Mouse (Mus musculus): ENCODE measurements around the gene Megf6. TPM values are rescaled to one million over a fixed set of nuclear protein-coding genes. Genes with fewer than 3 reads are reported as not detected.

The Megf6 gene
- polyA plus RNA-seq, 1 experiment = 3.8 TPM

- no peaks in the 10 kb centered on the region for H3K9me3 ChIP-seq (replicated peaks; ENCODE audit: control insufficient read depth, insufficient read depth, low read length, poor library complexity, severe bottlenecking)
- no peak overlapping the region for H3K4me3 ChIP-seq (ENCODE audit: low read depth, low read length)
- H3K27me3 ChIP-seq (ENCODE audit: control insufficient read depth, insufficient read depth, low read length, poor library complexity, severe bottlenecking) = no peaks in the 10 kb centered on the region
- H3K27ac ChIP-seq (ENCODE audit: insufficient read depth, low read length) = no peak overlapping the region
- no peaks in the 10 kb centered on the region for H3K4me1 ChIP-seq (ENCODE audit: control insufficient read depth, insufficient read depth, low read length)
- TF ChIP-seq EP300 (IDR thresholded peaks at IDR 0.05; ENCODE audit: insufficient read depth, low read depth, low read length) = no peak; the same call in 1 of the 2 replicates
- no peak for TF ChIP-seq CTCF (IDR thresholded peaks at IDR 0.05; ENCODE audit: low read depth, low read length)
- TF ChIP-seq POLR2A (IDR thresholded peaks at IDR 0.05; ENCODE audit: insufficient read depth, low read length) = no peak
- H3K9ac ChIP-seq (ENCODE audit: low read depth, poor library complexity, severe bottlenecking) = no peak overlapping the region
- no peaks in the 10 kb centered on the region for H3K36me3 ChIP-seq (ENCODE audit: control insufficient read depth, insufficient read depth, low read length, poor library complexity, severe bottlenecking)
Measured at GRCm38 (mm10) chr4:154269520-154269919, 99.0 kb downstream of the Megf6 start.

GRCm38 (mm10) chr4:154273000-154273399 lies 102.5 kb downstream of the Megf6 start:
- Histone ChIP-seq H3K27me3 (ENCODE audit: control insufficient read depth, insufficient read depth, low read length, poor library complexity, severe bottlenecking) (no peaks in the 10 kb centered on the region), H3K9me3 (replicated peaks; ENCODE audit: control insufficient read depth, insufficient read depth, low read length, poor library complexity, severe bottlenecking) (no peaks in the 10 kb centered on the region), H3K4me3 (ENCODE audit: low read depth, low read length) (no peak overlapping the region), H3K4me1 (ENCODE audit: control insufficient read depth, insufficient read depth, low read length) (no peaks in the 10 kb centered on the region), H3K9ac (ENCODE audit: low read depth, poor library complexity, severe bottlenecking) (no peak overlapping the region), H3K27ac (ENCODE audit: insufficient read depth, low read length) (no peak overlapping the region), H3K36me3 (ENCODE audit: control insufficient read depth, insufficient read depth, low read length, poor library complexity, severe bottlenecking) (no peaks in the 10 kb centered on the region)
- TF ChIP-seq POLR2A (IDR thresholded peaks at IDR 0.05; ENCODE audit: insufficient read depth, low read length) = no peak
- peak; percentile 70 for TF ChIP-seq CTCF (IDR thresholded peaks at IDR 0.05; ENCODE audit: low read depth, low read length)

GRCm38 (mm10) chr4:154279481-154279880 lies 109.0 kb downstream of the Megf6 start:
- Histone ChIP-seq H3K27ac (ENCODE audit: insufficient read depth, low read length) (no peak overlapping the region), H3K4me1 (ENCODE audit: control insufficient read depth, insufficient read depth, low read length) (no peaks in the 10 kb centered on the region), H3K27me3 (ENCODE audit: control insufficient read depth, insufficient read depth, low read length, poor library complexity, severe bottlenecking) (no peaks in the 10 kb centered on the region), H3K9ac (ENCODE audit: low read depth, poor library complexity, severe bottlenecking) (no peak overlapping the region), H3K4me3 (ENCODE audit: low read depth, low read length) (no peak overlapping the region), H3K9me3 (replicated peaks; ENCODE audit: control insufficient read depth, insufficient read depth, low read length, poor library complexity, severe bottlenecking) (no peaks in the 10 kb centered on the region), H3K36me3 (ENCODE audit: control insufficient read depth, insufficient read depth, low read length, poor library complexity, severe bottlenecking) (0 out of 2 replicates have a peak, but pooled peaks cover 4% of the 10 kb centered on the region)
- TF ChIP-seq POLR2A (IDR thresholded peaks at IDR 0.05; ENCODE audit: insufficient read depth, low read length) (no peak), CTCF (IDR thresholded peaks at IDR 0.05; ENCODE audit: low read depth, low read length) (no peak), EP300 (IDR thresholded peaks at IDR 0.05; ENCODE audit: insufficient read depth, low read depth, low read length) (no peak)

- H3K9ac ChIP-seq (ENCODE audit: low read depth, poor library complexity, severe bottlenecking) = no peak overlapping the region
Measured at GRCm38 (mm10) chr4:154283671-154284070, 113.1 kb downstream of the Megf6 start.

GRCm38 (mm10) chr4:154293735-154294201 lies 123.2 kb downstream of the Megf6 start:
- no peak overlapping the region for H3K9ac ChIP-seq (ENCODE audit: low read depth, poor library complexity, severe bottlenecking)
- H3K27ac ChIP-seq (ENCODE audit: insufficient read depth, low read length) = no peak overlapping the region
- TF ChIP-seq CTCF (IDR thresholded peaks at IDR 0.05; ENCODE audit: low read depth, low read length) (no peak), POLR2A (IDR thresholded peaks at IDR 0.05; ENCODE audit: insufficient read depth, low read length) (no peak), EP300 (IDR thresholded peaks at IDR 0.05; ENCODE audit: insufficient read depth, low read depth, low read length) (no peak)
- H3K4me1 ChIP-seq (ENCODE audit: control insufficient read depth, insufficient read depth, low read length) = peaks cover 2% of the 10 kb centered on the region
- H3K27me3 ChIP-seq (ENCODE audit: control insufficient read depth, insufficient read depth, low read length, poor library complexity, severe bottlenecking) = no peaks in the 10 kb centered on the region
- no peaks in the 10 kb centered on the region for H3K36me3 ChIP-seq (ENCODE audit: control insufficient read depth, insufficient read depth, low read length, poor library complexity, severe bottlenecking)
- no peaks in the 10 kb centered on the region for H3K9me3 ChIP-seq (replicated peaks; ENCODE audit: control insufficient read depth, insufficient read depth, low read length, poor library complexity, severe bottlenecking)
- no peak overlapping the region for H3K4me3 ChIP-seq (ENCODE audit: low read depth, low read length)

More at GRCm38 (mm10) chr4:154283671-154284070, 113.1 kb downstream of the Megf6 start:
- Histone ChIP-seq H3K9me3 (replicated peaks; ENCODE audit: control insufficient read depth, insufficient read depth, low read length, poor library complexity, severe bottlenecking) (no peaks in the 10 kb centered on the region), H3K36me3 (ENCODE audit: control insufficient read depth, insufficient read depth, low read length, poor library complexity, severe bottlenecking) (0 out of 2 replicates have a peak, but pooled peaks cover 4% of the 10 kb centered on the region), H3K27ac (ENCODE audit: insufficient read depth, low read length) (no peak overlapping the region), H3K4me1 (ENCODE audit: control insufficient read depth, insufficient read depth, low read length) (no peaks in the 10 kb centered on the region), H3K27me3 (ENCODE audit: control insufficient read depth, insufficient read depth, low read length, poor library complexity, severe bottlenecking) (no peaks in the 10 kb centered on the region), H3K4me3 (ENCODE audit: low read depth, low read length) (no peak overlapping the region)
- TF ChIP-seq POLR2A (IDR thresholded peaks at IDR 0.05; ENCODE audit: insufficient read depth, low read length) = no peak

GRCm38 (mm10) chr4:154294262-154294731 lies 123.8 kb downstream of the Megf6 start:
- H3K4me1 ChIP-seq (ENCODE audit: control insufficient read depth, insufficient read depth, low read length) = peaks cover 2% of the 10 kb centered on the region
- no peak overlapping the region for H3K9ac ChIP-seq (ENCODE audit: low read depth, poor library complexity, severe bottlenecking)
- H3K9me3 ChIP-seq (replicated peaks; ENCODE audit: control insufficient read depth, insufficient read depth, low read length, poor library complexity, severe bottlenecking) = no peaks in the 10 kb centered on the region
- H3K36me3 ChIP-seq (ENCODE audit: control insufficient read depth, insufficient read depth, low read length, poor library complexity, severe bottlenecking) = no peaks in the 10 kb centered on the region
- no peak overlapping the region for H3K27ac ChIP-seq (ENCODE audit: insufficient read depth, low read length)
- H3K27me3 ChIP-seq (ENCODE audit: control insufficient read depth, insufficient read depth, low read length, poor library complexity, severe bottlenecking) = no peaks in the 10 kb centered on the region
- TF ChIP-seq CTCF (IDR thresholded peaks at IDR 0.05; ENCODE audit: low read depth, low read length) (no peak), POLR2A (IDR thresholded peaks at IDR 0.05; ENCODE audit: insufficient read depth, low read length) (no peak), EP300 (IDR thresholded peaks at IDR 0.05; ENCODE audit: insufficient read depth, low read depth, low read length) (no peak)
- no peak overlapping the region for H3K4me3 ChIP-seq (ENCODE audit: low read depth, low read length)
